Mouse (Mus musculus): ENCODE data around the gene Zfp341. TPM values are rescaled to one million over a fixed set of nuclear protein-coding genes. Genes with fewer than 3 reads are reported as not detected.

Zfp341 gene
- total RNA-seq (2023) = 6.6 TPM

DNA sequence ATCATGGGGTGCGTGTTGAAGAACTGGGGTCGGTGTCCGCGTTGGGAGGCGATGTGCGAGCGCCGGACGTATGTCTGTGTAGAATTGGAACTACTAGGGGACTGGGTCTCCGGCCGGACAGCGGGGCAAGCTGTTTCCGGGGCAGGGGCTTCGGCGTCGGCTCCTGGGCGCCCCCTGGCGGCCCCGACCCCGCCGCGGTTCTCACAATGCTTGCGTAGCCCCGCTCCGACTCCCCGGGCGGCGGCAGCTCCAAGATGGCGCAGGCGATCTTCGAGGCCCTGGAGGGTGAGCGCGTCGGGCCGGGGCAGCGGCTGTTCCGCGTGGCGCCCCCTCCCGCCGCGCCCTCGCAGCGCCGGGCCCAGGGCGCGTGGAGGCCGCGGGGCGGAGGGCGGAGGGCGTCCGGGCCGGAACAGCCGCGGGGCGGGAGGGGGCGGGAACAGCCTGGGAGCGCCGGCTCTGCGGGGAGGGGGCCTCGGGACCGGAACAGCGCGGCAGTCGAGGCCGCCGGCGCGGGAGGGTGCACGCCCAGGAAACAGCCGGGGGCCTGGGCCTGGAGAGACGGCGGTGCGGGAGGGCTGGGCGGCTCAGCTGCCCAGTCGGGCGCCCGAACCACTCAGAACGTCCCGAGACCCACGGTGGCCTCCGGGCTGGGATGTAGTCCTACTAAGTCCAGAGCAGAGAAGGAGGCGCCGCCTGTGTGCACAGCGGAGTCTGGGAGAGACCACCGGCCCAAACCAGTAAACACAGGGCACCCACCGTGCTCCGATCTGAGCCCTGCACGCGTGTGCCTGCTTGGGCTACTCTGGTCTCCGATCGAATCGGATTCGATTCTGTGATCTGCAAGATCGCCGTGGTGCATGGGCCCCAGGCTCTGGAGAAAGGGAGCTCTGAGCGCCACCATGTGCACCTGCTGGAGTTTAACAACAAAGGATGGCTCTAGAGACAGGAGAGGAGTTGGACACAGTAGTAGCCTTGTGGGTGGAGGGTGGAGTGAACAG is at the start of gene Zfp341, which contains the start of gene 4930519P11Rik:
TSS of gene Zfp341 (plus strand) at position 180 of the 998 bp plus-strand sequence.
TSS of gene 4930519P11Rik (minus strand) at position 320 of the 998 bp plus-strand sequence.

DNA sequence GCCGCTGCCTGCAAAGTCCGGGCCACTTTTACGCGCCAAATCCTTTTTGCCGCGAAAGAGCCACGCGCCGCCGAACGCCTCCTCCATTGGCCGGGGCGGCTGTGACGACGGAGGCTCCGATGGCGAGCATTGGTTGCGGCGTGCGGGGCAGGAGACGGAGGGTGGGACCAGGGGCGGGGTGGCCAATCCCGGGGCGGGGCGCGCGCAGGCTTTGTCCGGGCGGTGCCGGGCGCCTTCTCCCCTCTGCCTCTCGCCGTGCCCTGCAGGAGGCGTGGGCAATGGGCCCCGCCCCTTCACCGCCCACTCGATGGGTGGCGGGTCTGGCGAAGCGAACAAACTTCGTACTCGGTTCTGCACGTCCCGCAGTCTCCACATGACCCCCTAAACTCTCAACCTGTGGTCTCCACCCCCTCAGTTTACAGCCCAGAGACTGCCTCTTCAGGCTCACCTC is 43.2 kb upstream of the Zfp341 start, which contains the start of gene E2f1:
TSS of gene E2f1 (minus strand) at position 57 of the 451 bp plus-strand sequence.

DNA sequence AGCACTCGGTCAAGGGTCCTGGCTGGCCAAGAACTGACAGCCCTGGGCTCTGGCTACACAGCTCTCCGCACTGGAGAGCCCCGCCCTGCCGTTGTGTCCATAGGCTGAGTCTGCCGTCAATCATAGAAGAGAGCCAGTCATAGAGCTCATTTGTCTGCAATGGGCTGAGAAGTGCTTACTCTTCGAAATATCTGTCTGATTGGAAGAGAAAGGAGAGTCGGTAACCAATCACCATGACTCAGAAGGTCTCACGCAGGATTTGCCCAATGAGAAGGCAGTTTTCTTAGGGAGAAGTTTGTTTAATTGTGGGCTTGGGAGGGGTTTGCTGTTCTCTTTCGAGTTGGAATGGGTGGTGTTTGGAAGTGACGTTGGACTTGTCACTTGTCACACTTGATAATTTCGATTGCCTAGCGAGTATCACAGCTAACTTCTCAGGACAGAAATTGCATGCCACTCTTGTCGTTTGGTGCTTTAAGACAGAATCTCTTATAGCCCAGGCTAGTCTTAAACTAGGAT is 9.4 kb upstream of the Zfp341 start, which contains the start of gene Pxmp4:
TSS of gene Pxmp4 (minus strand) at position 71 of the 516 bp plus-strand sequence.

DNA sequence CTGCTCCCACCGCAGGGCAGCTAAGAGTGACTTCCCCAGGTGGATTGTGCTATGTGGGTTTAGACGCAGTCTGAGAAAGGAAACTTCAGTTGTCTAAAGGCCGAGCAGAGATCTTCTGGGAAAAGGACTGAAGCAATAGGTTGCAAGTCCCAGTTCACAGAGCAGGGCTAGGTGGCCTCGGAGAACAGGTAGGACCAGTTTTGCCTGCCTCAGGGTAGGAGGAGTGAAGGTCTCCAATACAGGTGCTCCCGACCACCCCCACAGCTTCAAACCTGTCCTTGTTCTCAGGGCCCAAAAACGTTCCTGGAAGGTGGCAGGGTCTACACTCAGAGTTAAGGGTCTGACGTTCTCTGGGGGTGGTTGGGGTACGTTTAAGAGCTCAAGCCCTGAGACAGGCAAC is 38.3 kb downstream of the Zfp341 start, which contains the start of gene Chmp4b:
TSS of gene Chmp4b (plus strand) at position 343 of the 400 bp plus-strand sequence.

Other genes with a start within 250 kb of the Zfp341 start
- gene Cdk5rap1, start 240.3 kb upstream of the Zfp341 start, total RNA-seq (2023) = 15.8 TPM
- gene Snta1, start 205.2 kb upstream of the Zfp341 start, total RNA-seq (2023) = 0.68 TPM
- 36.3 TPM for gene Cbfa2t2, start 176.8 kb upstream of the Zfp341 start, total RNA-seq (2023)
- 0.89 TPM for gene 1700003F12Rik, start 66.2 kb upstream of the Zfp341 start, total RNA-seq (2023)
- 1.2 TPM for gene Actl10, start 61.5 kb upstream of the Zfp341 start, total RNA-seq (2023)
- gene Necab3, start 54.4 kb upstream of the Zfp341 start, total RNA-seq (2023) = 0.95 TPM
- 1.5 TPM for gene E2f1, start 43.4 kb upstream of the Zfp341 start, total RNA-seq (2023)
- gene Pxmp4, start 9.6 kb upstream of the Zfp341 start, total RNA-seq (2023) = 9.5 TPM
- gene 4930519P11Rik, start 140 bp downstream of the Zfp341 start, total RNA-seq (2023) = not detected
- 169 TPM for gene Chmp4b, start 38.4 kb downstream of the Zfp341 start, total RNA-seq (2023)
- not detected for gene Gm14214, start 156.7 kb downstream of the Zfp341 start, total RNA-seq (2023)
- 245 TPM for gene Raly, start 177.8 kb downstream of the Zfp341 start, total RNA-seq (2023)
- not detected for gene a, start 178.1 kb downstream of the Zfp341 start, total RNA-seq (2023)

Measured in CD4-positive naive resting alpha-beta T cell, adult 57 days (primary cell).